Comparison of ENCODE assay signal across 16 mouse cellular contexts in genomic region chr11:116935917-116936316, GRCm38 (mm10). TPM values are rescaled to one million over a fixed set of nuclear protein-coding genes. Genes with fewer than 3 reads are reported as not detected.
A peak's percentile ranks its signal among the peaks of the same experiment; 100 is the strongest.
DNase-seq lines count a peak whose midpoint lies in the region; ATAC-seq and TF ChIP-seq lines count a peak whose summit lies in the region.
"Had no signal": no experiment of that assay in that cellular context is flagged by ENCODE, and none has a peak within 500 bp of the region (broad histone marks: within the 10 kb centered on the region; RNA-seq: fewer than 3 reads in every experiment).

No protein-coding gene starts in this region.

- WGBS in forebrain, postnatal 0 days: 46% methylated on average over 9 of the region's 9 CpGs
- 81% methylated on average over 9 of the region's 9 CpGs for WGBS in forebrain, embryonic 12.5 days
- 67% methylated on average over 9 of the region's 9 CpGs for WGBS in hindbrain, embryonic 12.5 days
- WGBS in neural tube, embryonic 13.5 days: 44% methylated on average over 9 of the region's 9 CpGs

- peaks cover 68% of the 10 kb centered on the region for H3K36me3 ChIP-seq in forebrain, postnatal 0 days (ENCODE audit: insufficient read depth)
- peaks cover 57% of the 10 kb centered on the region for H3K36me3 ChIP-seq in forebrain, embryonic 12.5 days (replicated peaks)
- peaks cover 37% of the 10 kb centered on the region for H3K36me3 ChIP-seq in hindbrain, embryonic 12.5 days
- peaks cover 51% of the 10 kb centered on the region for H3K36me3 ChIP-seq in neural tube, embryonic 13.5 days
- H3K36me3 ChIP-seq: heart, embryonic 13.5 days had no signal

- no peaks in the 10 kb centered on the region for H3K4me1 ChIP-seq in forebrain, postnatal 0 days (ENCODE audit: insufficient read depth)
- peaks cover 24% of the 10 kb centered on the region for H3K4me1 ChIP-seq in forebrain, embryonic 12.5 days
- H3K4me1 ChIP-seq in hindbrain, embryonic 12.5 days: peaks cover 53% of the 10 kb centered on the region
- H3K4me1 ChIP-seq in neural tube, embryonic 13.5 days (replicated peaks): peaks cover 58% of the 10 kb centered on the region

- H3K4me3 ChIP-seq in forebrain, postnatal 0 days (ENCODE audit: low read depth, low read length): no peak overlapping the region
- no peak overlapping the region for H3K4me3 ChIP-seq in forebrain, embryonic 12.5 days (replicated peaks)
- H3K4me3 ChIP-seq in hindbrain, embryonic 12.5 days: no peak overlapping the region
- no peak overlapping the region for H3K4me3 ChIP-seq in neural tube, embryonic 13.5 days
- H3K4me3 ChIP-seq: gastrocnemius, adult 2 months; heart, embryonic 13.5 days had no signal

- H3K9ac ChIP-seq in forebrain, postnatal 0 days: 0 out of 2 replicates have a peak overlapping the region, but pooled peaks have one; percentile 7
- H3K9ac ChIP-seq in forebrain, embryonic 12.5 days: no peak overlapping the region
- no peak overlapping the region for H3K9ac ChIP-seq in hindbrain, embryonic 12.5 days
- H3K9ac ChIP-seq in neural tube, embryonic 13.5 days: peak overlapping the region; percentile 50; the same call in 1 of the 2 replicates
- H3K9ac ChIP-seq: heart, embryonic 13.5 days had no signal

- 0 out of 2 replicates have a peak overlapping the region, but pooled peaks have one; percentile 1 for H3K27ac ChIP-seq in forebrain, postnatal 0 days (ENCODE audit: low read depth, low read length)
- no peak overlapping the region; the same call in 1 of the 2 replicates for H3K27ac ChIP-seq in forebrain, embryonic 12.5 days
- peak overlapping the region; percentile 60 for H3K27ac ChIP-seq in hindbrain, embryonic 12.5 days
- peak overlapping the region; percentile 85 for H3K27ac ChIP-seq in neural tube, embryonic 13.5 days (replicated peaks)
- H3K27ac ChIP-seq: gastrocnemius, adult 2 months; heart, embryonic 13.5 days; macrophage had no signal

- no peak overlapping the region for H3K4me2 ChIP-seq in forebrain, postnatal 0 days (ENCODE audit: low read depth)
- H3K4me2 ChIP-seq in forebrain, embryonic 12.5 days: no peak overlapping the region
- H3K4me2 ChIP-seq in hindbrain, embryonic 12.5 days (replicated peaks): no peak overlapping the region
- H3K4me2 ChIP-seq in neural tube, embryonic 13.5 days: no peak overlapping the region
- H3K4me2 ChIP-seq: heart, embryonic 13.5 days had no signal

- no peak for DNase-seq in forebrain, postnatal 0 days
- peak; percentile 55 to 83 for DNase-seq in left cerebral cortex, postnatal 25 days (ENCODE audit: low spot score in 2 of 2)
- no peak for DNase-seq in left cerebral cortex, adult 8-10 months (ENCODE audit: low spot score in 2 of 2)
- DNase-seq in cerebellum, adult 11-12 months: no peak
- no peak for DNase-seq in ovary, postnatal 14 days (ENCODE audit: low spot score)
- DNase-seq: adrenal gland, postnatal 14 days; gastrocnemius, adult 2 months; kidney, postnatal 14 days; thymus, postnatal 4 days had no signal

- no peaks in the 10 kb centered on the region for H3K9me3 ChIP-seq in forebrain, postnatal 0 days (ENCODE audit: low read length)
- no peaks in the 10 kb centered on the region for H3K9me3 ChIP-seq in forebrain, embryonic 12.5 days
- H3K9me3 ChIP-seq in hindbrain, embryonic 12.5 days (replicated peaks): no peaks in the 10 kb centered on the region
- no peaks in the 10 kb centered on the region for H3K9me3 ChIP-seq in neural tube, embryonic 13.5 days
- H3K9me3 ChIP-seq: heart, embryonic 13.5 days had no signal

- no peaks in the 10 kb centered on the region for H3K27me3 ChIP-seq in forebrain, postnatal 0 days (ENCODE audit: insufficient read depth, low read length)
- no peaks in the 10 kb centered on the region for H3K27me3 ChIP-seq in forebrain, embryonic 12.5 days
- H3K27me3 ChIP-seq in hindbrain, embryonic 12.5 days: no peaks in the 10 kb centered on the region
- no peaks in the 10 kb centered on the region for H3K27me3 ChIP-seq in neural tube, embryonic 13.5 days

- intact Hi-C loops in left cerebral cortex, postnatal 25 days (cut with DNase I): no loop called here

- peak; percentile 61 for ATAC-seq in forebrain, postnatal 0 days
- no peak for ATAC-seq in forebrain, embryonic 12.5 days (ENCODE audit: low FRiP score)
- no peak for ATAC-seq in hindbrain, embryonic 12.5 days (ENCODE audit: low FRiP score)
- peak; percentile 23; the same call in 1 of the 2 replicates for ATAC-seq in neural tube, embryonic 13.5 days (ENCODE audit: low read depth)

- TF ChIP-seq CTCF in forebrain, postnatal 0 days (IDR thresholded peaks at IDR 0.05; ENCODE audit: low read depth): no peak

RNA-seq across cellular contexts. Expression of gene Mgat5b, which starts 17.3 kb away (rescaled TPM):
- total RNA-seq in forebrain, postnatal 0 days (2014; rRNA removed): 88.5 and 95.4 TPM in 2 replicates
- 27.0 and 31.0 TPM in 2 replicates for polyA plus RNA-seq in forebrain, postnatal 0 days (2015; fragmentation: Nextera tagmentation; extraction: Ambion mirVana)
- polyA plus RNA-seq in forebrain, embryonic 12.5 days (2016; fragmentation: Nextera tagmentation; extraction: Ambion mirVana): 17.8 and 19.0 TPM in 2 replicates
- total RNA-seq in left cerebral cortex, postnatal 25 days (2021): 10 to 100 TPM; 77.5 to 79.8 TPM
- total RNA-seq in left cerebral cortex, adult 8-10 months (2022): 10 to 100 TPM; 70.0 to 82.4 (median 74.9) TPM
- polyA plus RNA-seq in hindbrain, embryonic 12.5 days (2016; fragmentation: Nextera tagmentation; extraction: Ambion mirVana): 23.8 TPM in 2 replicates
- polyA plus RNA-seq in neural tube, embryonic 13.5 days (2015; fragmentation: Nextera tagmentation; extraction: Ambion mirVana): 28.4 and 28.5 TPM in 2 replicates
- total RNA-seq: gastrocnemius, adult 2 months; neutrophil, adult 5-6 weeks had no signal
- polyA plus RNA-seq: liver, embryonic 16.5 days; macrophage had no signal

Comparison
In these comparisons a context has a peak if more than half of its experiments do, and no peak if none do; other contexts are left out.
1. ATAC-seq: peak in forebrain, postnatal 0 days (single experiment) and neural tube, embryonic 13.5 days (single experiment); none in forebrain, embryonic 12.5 days (single experiment) and hindbrain, embryonic 12.5 days (single experiment).
2. DNase-seq: peak in left cerebral cortex, postnatal 25 days (2 of 2); none in forebrain, postnatal 0 days (single experiment), left cerebral cortex, adult 8-10 months (0 of 2), cerebellum, adult 11-12 months (single experiment) and ovary, postnatal 14 days (single experiment).
3. H3K9ac ChIP-seq: peak in forebrain, postnatal 0 days (single experiment) and neural tube, embryonic 13.5 days (single experiment); none in forebrain, embryonic 12.5 days (single experiment) and hindbrain, embryonic 12.5 days (single experiment).